Mouse (Mus musculus) stomach, postnatal 0 days (tissue): ENCODE measurements around the gene Fer1l5. TPM values are rescaled to one million over a fixed set of nuclear protein-coding genes. Genes with fewer than 3 reads are reported as not detected.

Experiments
- ATAC-seq: fragments of 200-750 bp; cut with Nextera tagmentation; 2 replicates; pipeline ENCODE4 v1.8.0; 2017; ENCODE audit not compliant: low FRiP score, low TSS enrichment
- DNase-seq: peaks from one replicate; pipeline ENCODE4 v3.0.0-alpha.2; 2016; ENCODE audit warnings: low spot score
- H3K27ac ChIP-seq: fragments of 300-500 bp; sonication (generic); replicated peaks from 2 replicates; pipeline ENCODE4 v1.5.1; 2014; ENCODE audit warnings: mild to moderate bottlenecking, control low read depth
- H3K27me3 ChIP-seq: fragments of 300-500 bp; sonication (generic); 2 replicates; pipeline ENCODE4 v1.6.1; 2014; ENCODE audit warnings: low read length; ENCODE audit not compliant: control insufficient read depth, insufficient read depth
- H3K36me3 ChIP-seq: fragments of 300-500 bp; sonication (generic); 2 replicates; pipeline ENCODE4 v1.6.1; 2014; ENCODE audit warnings: low read length, mixed read lengths; ENCODE audit not compliant: control insufficient read depth, insufficient read depth
- H3K4me1 ChIP-seq: fragments of 300-500 bp; sonication (generic); replicated peaks from 2 replicates; pipeline ENCODE4 v1.6.1; 2014; ENCODE audit warnings: antibody characterized with exemption; ENCODE audit not compliant: control insufficient read depth, insufficient read depth
- H3K4me2 ChIP-seq: fragments of 300-500 bp; sonication (generic); replicated peaks from 2 replicates; pipeline ENCODE4 v1.6.1; 2014; ENCODE audit warnings: low read depth, mild to moderate bottlenecking, control low read depth, moderate library complexity
- H3K4me3 ChIP-seq: fragments of 300-500 bp; sonication (generic); 2 replicates; pipeline ENCODE4 v1.5.1; 2014; ENCODE audit warnings: low read depth, low read length, control low read depth
- H3K9ac ChIP-seq: fragments of 300-500 bp; sonication (generic); 2 replicates; pipeline ENCODE4 v1.6.1; 2014; ENCODE audit warnings: mild to moderate bottlenecking, low read length, control low read depth, mixed read lengths
- H3K9me3 ChIP-seq: fragments of 300-500 bp; sonication (generic); 2 replicates; pipeline ENCODE4 v1.6.1; 2016; ENCODE audit warnings: low read length; ENCODE audit not compliant: control insufficient read depth
- CTCF ChIP-seq: IDR thresholded peaks from 2 replicates; pipeline ENCODE4 v1.5.1; 2016; ENCODE audit warnings: antibody characterized with exemption, low read depth, mild to moderate bottlenecking, moderate library complexity
- EP300 ChIP-seq: optimal IDR thresholded peaks from 2 replicates; pipeline ENCODE3; 2016; ENCODE audit warnings: antibody characterized with exemption
- WGBS: fragments of 180-500 bp; shearing (Covaris S2); extraction: QIAGEN DNeasy Blood & Tissue Kit; methylation state at CpG from one replicate; pipeline ENCODE4 v1.1.7; 2014; 5-methylcytosine and 5-hydroxymethylcytosine counted together
- polyA plus RNA-seq: library from polyadenylated mRNA; unstranded; fragments of >200 nt; fragmentation: Nextera tagmentation; extraction: Ambion mirVana; gene quantifications from 2 replicates; pipeline ENCODE4 v1.2.1, GENCODE M21; 2015

Gene Fer1l5
- polyA plus RNA-seq, 1 experiment from 2014 or later = 0.13 TPM

- H3K4me1 ChIP-seq = no peaks in the 10 kb centered on the region
- ATAC-seq (no peak), DNase-seq (no peak)
- H3K9ac ChIP-seq = no peak overlapping the region
- TF ChIP-seq EP300 (no peak), CTCF (no peak; the same call in 1 of the 2 replicates)
- H3K36me3 ChIP-seq = no peaks in the 10 kb centered on the region
- H3K27me3 ChIP-seq = no peaks in the 10 kb centered on the region
- H3K9me3 ChIP-seq = no peaks in the 10 kb centered on the region
- 69% methylated on average over 4 of the region's 4 CpGs for WGBS
- H3K4me3 ChIP-seq = no peak overlapping the region
- H3K27ac ChIP-seq = no peak overlapping the region
- no peak overlapping the region for H3K4me2 ChIP-seq
These were observed 7.5 kb downstream of the Fer1l5 start for GRCm38 (mm10) chr1:36379582-36379981.

- TF ChIP-seq EP300 = no peak
- no peak for TF ChIP-seq CTCF
- ATAC-seq = no peak
- no peak overlapping the region for H3K4me2 ChIP-seq
- H3K27me3 ChIP-seq = no peaks in the 10 kb centered on the region
- no peak overlapping the region for H3K9ac ChIP-seq
- no peaks in the 10 kb centered on the region for H3K36me3 ChIP-seq
- no peak overlapping the region for H3K27ac ChIP-seq
- DNase-seq = no peak
- 15% methylated on average over 6 of the region's 6 CpGs for WGBS
- no peaks in the 10 kb centered on the region for H3K9me3 ChIP-seq
- no peaks in the 10 kb centered on the region for H3K4me1 ChIP-seq
- no peak overlapping the region for H3K4me3 ChIP-seq
These were observed 24.9 kb downstream of the Fer1l5 start for GRCm38 (mm10) chr1:36397041-36397440.

GRCm38 (mm10) chr1:36401509-36401908 lies 29.4 kb downstream of the Fer1l5 start:
- no peak overlapping the region for H3K4me2 ChIP-seq
- DNase-seq = no peak
- no peaks in the 10 kb centered on the region for H3K27me3 ChIP-seq
- 49% methylated on average over 4 of the region's 4 CpGs for WGBS
- no peaks in the 10 kb centered on the region for H3K4me1 ChIP-seq
- H3K36me3 ChIP-seq = no peaks in the 10 kb centered on the region
- TF ChIP-seq CTCF (no peak), EP300 (no peak)
- H3K4me3 ChIP-seq = no peak overlapping the region
- no peak overlapping the region for H3K9ac ChIP-seq
- no peaks in the 10 kb centered on the region for H3K9me3 ChIP-seq
- no peak for ATAC-seq
- no peak overlapping the region for H3K27ac ChIP-seq

GRCm38 (mm10) chr1:36404531-36404930 lies 32.4 kb downstream of the Fer1l5 start:
- no peak for ATAC-seq
- no peak for DNase-seq
- no peak overlapping the region for H3K4me2 ChIP-seq
- no peaks in the 10 kb centered on the region for H3K27me3 ChIP-seq
- WGBS = 72% methylated on average over 6 of the region's 6 CpGs
- TF ChIP-seq CTCF = no peak
- no peak for TF ChIP-seq EP300
- H3K4me3 ChIP-seq = no peak overlapping the region
- H3K9me3 ChIP-seq = no peaks in the 10 kb centered on the region
- H3K36me3 ChIP-seq = no peaks in the 10 kb centered on the region
- H3K4me1 ChIP-seq = no peaks in the 10 kb centered on the region
- H3K27ac ChIP-seq = no peak overlapping the region
- no peak overlapping the region for H3K9ac ChIP-seq

- no peak for DNase-seq
- H3K4me3 ChIP-seq = no peak overlapping the region
- H3K27me3 ChIP-seq = no peaks in the 10 kb centered on the region
- H3K36me3 ChIP-seq = peaks cover 24% of the 10 kb centered on the region
- TF ChIP-seq CTCF (no peak), EP300 (no peak)
- H3K4me2 ChIP-seq = no peak overlapping the region
- no peak overlapping the region for H3K9ac ChIP-seq
- H3K27ac ChIP-seq = no peak overlapping the region
- 92% methylated on average over 2 of the region's 2 CpGs for WGBS
- no peaks in the 10 kb centered on the region for H3K9me3 ChIP-seq
- ATAC-seq = no peak
- no peaks in the 10 kb centered on the region for H3K4me1 ChIP-seq
These were observed 57.4 kb downstream of the Fer1l5 start for GRCm38 (mm10) chr1:36429511-36429910.

- Histone ChIP-seq H3K4me2 (no peak overlapping the region), H3K36me3 (peaks cover 17% of the 10 kb centered on the region), H3K27ac (no peak overlapping the region), H3K9ac (no peak overlapping the region), H3K9me3 (no peaks in the 10 kb centered on the region), H3K4me3 (no peak overlapping the region), H3K4me1 (no peaks in the 10 kb centered on the region), H3K27me3 (no peaks in the 10 kb centered on the region)
- ATAC-seq = no peak
- 68% methylated on average over 4 of the region's 4 CpGs for WGBS
- TF ChIP-seq EP300 = no peak
- TF ChIP-seq CTCF = no peak
- DNase-seq = no peak
These were observed 60.9 kb downstream of the Fer1l5 start for GRCm38 (mm10) chr1:36432999-36433398.
